Mouse (Mus musculus) left cerebral cortex, postnatal 4 days (tissue): ENCODE measurements around the gene Nxn. TPM values are rescaled to one million over a fixed set of nuclear protein-coding genes. Genes with fewer than 3 reads are reported as not detected.

Source experiments
- DNase-seq: peaks from one replicate; pipeline ENCODE4 v3.0.0-alpha.2; 2022
- intact Hi-C: fragments of 180-260 bp; cut with DNase I; formaldehyde crosslinking; loops from one replicate; pipeline ENCODE4 v1.15.1; 2025
- total RNA-seq, 2 experiments: library from RNA; stranded (reverse); gene quantifications; 2 replicates each; pipeline ENCODE4 v1.2.3; 2021

Nxn gene
- total RNA-seq, 2 experiments from 2014 or later, result 12.4 to 15.7 TPM

DNA sequence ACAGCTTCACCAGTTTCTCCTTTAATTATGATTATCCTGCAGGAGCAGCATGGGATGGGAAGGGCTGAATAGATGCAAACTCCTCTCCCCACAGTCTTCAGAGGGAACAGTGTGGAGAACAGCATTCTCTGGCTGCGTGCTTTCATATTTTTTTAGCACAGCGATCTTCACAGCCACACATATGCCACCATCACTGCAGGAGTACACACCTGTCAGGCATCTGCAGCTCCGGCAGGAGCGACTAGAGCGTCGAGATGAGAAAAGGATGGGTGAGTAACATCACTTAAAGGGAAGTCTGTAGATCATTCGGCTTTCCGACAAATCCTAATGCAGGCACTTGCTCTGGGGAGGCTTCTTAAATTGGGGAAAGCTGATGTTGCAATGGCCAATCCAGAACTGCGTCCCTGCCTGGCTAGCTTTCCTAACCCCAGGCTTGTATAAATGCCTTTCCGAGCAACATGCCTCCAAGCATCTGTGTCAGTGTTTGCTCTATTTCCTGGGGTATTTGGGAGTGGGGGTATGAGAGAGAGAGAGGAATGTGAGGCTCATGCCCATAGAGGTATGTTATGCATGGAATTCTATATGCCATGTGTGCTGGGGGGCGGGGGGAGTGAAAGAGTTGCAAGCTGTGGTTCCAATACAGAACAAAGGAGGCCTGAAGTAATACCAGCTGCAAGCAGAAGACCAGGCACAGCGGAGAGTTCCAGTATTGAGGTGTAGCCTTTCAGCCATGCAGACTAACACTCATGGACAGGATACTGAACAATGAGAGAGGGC is 87.5 kb downstream of the Nxn start:
- no peak for DNase-seq
- intact Hi-C loops, result no loop called here

DNA sequence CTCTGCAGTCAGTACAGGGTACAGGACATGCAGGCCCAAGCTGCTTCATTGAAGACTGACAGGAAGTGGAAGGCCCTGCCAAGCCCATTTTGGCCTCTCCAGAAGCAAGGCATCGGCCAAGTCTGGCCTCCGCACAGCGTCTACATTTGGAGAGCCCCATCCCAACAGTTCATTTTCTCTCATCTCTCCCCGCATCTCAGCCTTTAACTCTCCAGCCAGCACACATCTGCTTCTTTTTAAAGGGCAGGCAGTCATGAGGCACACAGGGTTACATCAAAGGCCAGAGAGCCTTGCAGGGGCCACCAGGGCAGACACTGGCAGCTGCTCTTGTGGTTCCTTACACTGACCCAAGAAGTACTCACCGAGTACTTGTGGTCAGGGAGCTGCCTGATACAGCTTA is 89.1 kb downstream of the Nxn start:
- no peak for DNase-seq
- intact Hi-C loops, result no loop called here

- no peak for DNase-seq
- intact Hi-C loops, result no loop called here
Observed at GRCm38 (mm10) chr11:76309072-76309471, 89.9 kb downstream of the Nxn start.

GRCm38 (mm10) chr11:76306769-76307168 is 92.2 kb downstream of the Nxn start:
- no peak for DNase-seq
- intact Hi-C loops, result no loop called here

GRCm38 (mm10) chr11:76305571-76305970 is 93.4 kb downstream of the Nxn start:
- DNase-seq, result no peak

DNA sequence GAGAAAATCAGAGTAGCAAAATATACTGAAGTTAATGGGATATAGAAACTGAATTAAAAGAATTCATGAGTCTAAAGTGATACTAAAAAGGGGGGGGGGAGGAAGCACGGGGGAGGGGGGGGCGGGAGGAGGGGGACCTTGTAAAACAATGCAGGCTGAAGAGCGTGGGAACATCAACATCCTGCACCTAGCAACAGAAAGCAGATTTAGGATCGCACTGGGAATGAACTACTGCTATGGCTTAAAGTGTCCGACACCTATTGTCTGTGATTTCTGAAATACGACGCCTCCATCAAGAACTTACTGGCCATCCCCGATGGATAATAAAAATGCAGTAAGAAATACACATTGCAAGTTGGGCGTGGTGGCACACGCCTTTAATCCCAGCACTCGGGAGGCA is 95.6 kb downstream of the Nxn start:
- intact Hi-C loops, result no loop called here
- DNase-seq, result no peak

More at GRCm38 (mm10) chr11:76305571-76305970, 93.4 kb downstream of the Nxn start:
- intact Hi-C loops, result no loop called here

DNA sequence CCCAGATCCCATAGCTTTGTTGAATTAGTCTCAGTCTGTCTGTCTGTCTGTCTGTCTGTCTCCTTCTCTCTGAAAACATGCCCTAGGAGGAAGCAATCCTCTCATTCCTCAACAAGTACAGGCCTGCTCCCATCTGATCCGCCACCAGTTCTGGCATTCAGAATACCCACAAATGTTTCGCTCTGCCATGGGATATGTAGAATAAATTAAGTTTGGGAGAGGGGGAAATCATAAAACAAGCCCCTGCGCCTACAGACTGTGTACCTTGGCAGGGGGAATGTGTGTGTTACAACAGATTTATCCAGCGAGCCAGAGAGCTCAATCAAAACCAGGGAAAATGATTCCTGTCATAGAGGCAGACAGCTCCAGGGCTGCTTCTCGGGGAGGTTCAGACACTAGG is 98.1 kb downstream of the Nxn start:
- DNase-seq, result no peak
- intact Hi-C loops, result no loop called here

DNA sequence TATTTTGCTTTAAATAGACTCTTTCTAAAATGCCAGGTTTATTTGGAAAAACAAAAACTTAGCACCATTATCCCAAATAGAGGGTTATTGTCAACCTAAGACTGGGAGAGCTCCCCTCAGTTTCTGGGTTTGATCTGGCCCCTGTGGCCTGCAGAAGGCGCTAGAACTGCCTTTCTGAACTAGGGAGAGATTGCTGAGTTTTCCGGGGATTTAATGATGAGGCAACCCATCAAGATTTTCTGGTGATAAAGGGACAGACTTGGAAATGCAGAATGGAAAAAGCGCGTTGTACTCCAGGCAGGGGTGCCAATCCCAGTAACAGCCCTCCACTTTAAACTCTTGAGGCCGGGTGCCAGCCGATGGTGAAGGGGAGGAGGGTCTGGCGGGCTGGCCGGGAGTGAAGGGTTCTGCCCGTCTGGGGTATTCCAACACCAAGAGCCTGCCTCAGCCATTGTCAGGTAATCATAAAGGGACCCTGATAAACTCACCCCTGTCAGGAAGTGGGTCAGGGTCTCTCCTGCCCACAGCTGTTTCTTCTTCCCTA is 100.4 kb downstream of the Nxn start:
- DNase-seq, result peak; percentile 42
- intact Hi-C loops, result no loop called here

GRCm38 (mm10) chr11:76297252-76297651 is 101.7 kb downstream of the Nxn start:
- DNase-seq, result no peak
- intact Hi-C loops, result no loop called here

GRCm38 (mm10) chr11:76294836-76295235 is 104.1 kb downstream of the Nxn start:
- peak; percentile 41 for DNase-seq
- intact Hi-C loops, result no loop called here

DNA sequence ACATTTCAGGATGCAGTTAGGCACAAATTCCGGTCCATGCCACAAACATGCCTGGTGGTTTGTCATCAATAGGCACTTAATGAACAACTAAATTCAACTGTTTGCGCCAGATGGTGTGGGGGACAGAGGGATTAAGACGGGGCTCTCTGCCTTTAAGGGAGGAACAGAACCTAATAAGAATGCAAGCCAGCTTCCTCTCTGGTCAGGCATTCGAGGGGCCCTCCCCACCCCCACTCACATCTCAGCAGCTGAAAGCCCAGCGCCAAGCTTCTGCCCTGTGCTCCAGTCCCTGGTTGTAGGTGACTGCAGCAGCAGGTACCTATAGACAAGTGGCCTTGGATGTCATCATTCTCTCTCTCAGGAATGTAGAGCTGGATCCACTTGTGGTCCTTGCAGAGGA is 104.9 kb downstream of the Nxn start:
- intact Hi-C loops, result no loop called here
- DNase-seq, result no peak

DNA sequence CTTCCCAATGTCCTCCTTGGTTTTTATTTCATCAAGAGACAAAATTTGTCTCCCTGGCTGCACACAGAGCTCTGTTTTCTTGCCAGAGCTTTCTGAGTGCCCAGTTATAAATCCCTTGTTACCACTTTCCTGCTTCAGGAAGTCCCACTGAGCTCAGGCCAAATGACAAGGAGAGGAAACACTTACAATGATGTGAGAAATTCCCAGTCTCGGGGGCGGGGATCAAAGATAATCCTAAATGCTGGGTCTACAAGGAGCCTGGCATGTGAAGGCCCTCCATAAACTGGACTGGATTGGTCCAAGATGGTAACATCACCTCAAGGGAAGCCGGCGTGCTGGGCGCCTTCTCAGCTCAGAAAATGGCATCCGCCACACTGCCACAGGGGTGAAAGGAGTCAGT is 106.1 kb downstream of the Nxn start:
- intact Hi-C loops, result no loop called here
- no peak for DNase-seq

DNA sequence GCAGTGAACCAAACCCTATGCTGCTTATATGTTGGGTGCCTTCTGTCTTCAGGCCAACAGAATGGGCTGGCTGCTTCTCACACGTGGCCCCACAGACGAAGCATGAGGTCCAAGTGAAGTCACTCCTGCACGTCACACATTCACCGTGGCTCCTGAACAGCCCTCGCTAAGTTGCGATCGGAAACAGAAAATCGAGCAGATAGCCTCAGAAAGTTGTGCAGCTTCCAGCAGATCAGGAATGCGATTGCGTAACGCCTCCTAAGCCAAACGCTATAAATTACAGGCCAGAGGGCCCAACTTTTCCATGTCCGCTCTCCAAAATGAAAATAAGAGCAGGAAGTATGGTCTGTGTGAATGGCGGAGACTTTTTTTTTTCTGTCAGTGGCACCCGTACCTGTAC is 106.5 kb downstream of the Nxn start:
- no peak for DNase-seq
- intact Hi-C loops, result no loop called here

GRCm38 (mm10) chr11:76291960-76292359 is 107.0 kb downstream of the Nxn start:
- no peak for DNase-seq
- intact Hi-C loops, result no loop called here

DNA sequence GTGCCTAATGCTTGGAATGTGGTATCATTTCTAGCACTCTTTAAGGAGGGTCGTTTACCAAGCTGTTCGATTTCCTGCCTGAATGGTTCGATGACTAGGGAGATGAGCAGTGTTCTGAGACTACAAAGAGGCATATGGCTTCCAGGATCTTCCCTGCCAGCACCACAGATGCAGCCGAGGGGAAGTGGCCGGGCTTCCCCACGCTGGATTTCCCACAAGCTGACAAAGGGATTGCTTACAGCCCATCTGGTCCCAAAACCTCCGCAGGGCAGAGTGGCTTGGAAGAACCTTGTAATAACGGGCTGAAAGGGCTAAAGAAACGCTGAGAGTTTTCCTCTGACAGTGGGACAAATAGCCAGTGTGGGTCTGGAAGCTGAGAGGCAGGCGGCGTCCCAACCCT is 108.6 kb downstream of the Nxn start:
- peak; percentile 91 for DNase-seq
- intact Hi-C loops, result no loop called here

DNA sequence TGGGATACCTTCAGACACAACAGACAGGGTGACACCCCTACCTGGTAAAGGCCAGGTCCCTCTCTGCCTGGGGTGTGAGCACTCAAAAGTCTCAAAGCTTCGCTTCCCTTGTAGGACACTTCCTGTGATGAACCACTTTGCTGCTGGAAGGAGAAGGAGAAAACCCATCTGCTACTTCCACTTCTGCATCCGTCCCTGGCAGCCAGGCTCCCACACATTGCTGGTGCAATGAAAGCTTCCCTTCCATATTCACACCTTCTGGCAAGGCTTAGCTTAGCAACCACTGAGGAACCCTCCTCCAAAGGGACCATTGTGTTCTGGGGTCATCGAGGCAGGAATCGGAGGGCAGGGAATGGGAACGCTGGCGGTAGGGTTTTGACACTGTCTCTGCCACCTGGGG is 110.3 kb downstream of the Nxn start:
- no peak for DNase-seq

DNA sequence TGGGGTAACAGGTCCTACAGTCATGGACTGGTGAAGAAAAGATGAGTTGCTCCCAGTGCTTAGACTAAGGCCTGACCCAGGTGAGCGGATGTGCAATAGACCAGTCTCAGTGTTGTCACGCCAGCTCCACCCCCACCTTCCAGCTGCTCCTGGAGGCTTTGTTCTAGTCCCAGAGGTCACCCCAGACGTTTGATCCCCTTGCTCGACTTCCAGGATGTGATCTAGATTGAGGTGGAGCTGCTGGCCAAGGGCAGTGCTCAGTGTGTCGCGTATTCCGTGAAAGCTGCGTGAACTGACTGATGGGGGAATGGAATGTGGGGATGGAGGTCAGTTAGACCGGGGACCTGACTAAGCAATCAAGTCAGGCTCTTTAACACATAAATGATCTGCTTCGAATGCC is 111.6 kb downstream of the Nxn start:
- intact Hi-C loops, result no loop called here
- DNase-seq, result no peak

More for the DNA sequence above, 110.3 kb downstream of the Nxn start:
- intact Hi-C loops, result no loop called here

DNA sequence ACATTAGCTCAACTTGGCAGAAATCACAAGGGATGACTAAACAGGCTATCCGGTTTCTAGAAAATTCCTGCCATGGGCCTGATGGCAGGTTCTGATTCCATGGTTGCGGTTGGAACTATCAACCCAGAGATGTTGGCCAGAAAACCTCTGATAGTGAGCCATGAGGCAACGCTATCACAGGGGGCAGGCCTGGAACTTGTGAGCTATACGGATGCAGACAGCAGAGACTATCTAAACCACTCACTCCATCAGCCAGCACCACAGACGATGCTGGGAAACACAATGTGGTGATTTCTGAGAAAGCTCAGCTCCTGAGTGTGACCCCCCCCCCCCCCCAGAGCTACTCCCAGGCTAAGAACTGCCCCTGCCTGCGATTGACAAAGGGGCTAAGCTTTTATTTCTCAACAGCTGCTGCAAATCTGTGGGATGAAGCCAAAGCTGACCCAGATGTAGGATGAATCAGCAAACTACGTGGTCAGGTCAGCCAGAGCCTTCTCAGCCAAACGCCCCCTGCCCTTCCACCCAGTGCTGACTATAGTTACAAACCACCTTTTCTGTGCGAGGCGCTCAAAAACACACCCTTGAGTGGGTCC is 112.3 kb downstream of the Nxn start:
- no peak for DNase-seq
- intact Hi-C loops, result no loop called here

DNA sequence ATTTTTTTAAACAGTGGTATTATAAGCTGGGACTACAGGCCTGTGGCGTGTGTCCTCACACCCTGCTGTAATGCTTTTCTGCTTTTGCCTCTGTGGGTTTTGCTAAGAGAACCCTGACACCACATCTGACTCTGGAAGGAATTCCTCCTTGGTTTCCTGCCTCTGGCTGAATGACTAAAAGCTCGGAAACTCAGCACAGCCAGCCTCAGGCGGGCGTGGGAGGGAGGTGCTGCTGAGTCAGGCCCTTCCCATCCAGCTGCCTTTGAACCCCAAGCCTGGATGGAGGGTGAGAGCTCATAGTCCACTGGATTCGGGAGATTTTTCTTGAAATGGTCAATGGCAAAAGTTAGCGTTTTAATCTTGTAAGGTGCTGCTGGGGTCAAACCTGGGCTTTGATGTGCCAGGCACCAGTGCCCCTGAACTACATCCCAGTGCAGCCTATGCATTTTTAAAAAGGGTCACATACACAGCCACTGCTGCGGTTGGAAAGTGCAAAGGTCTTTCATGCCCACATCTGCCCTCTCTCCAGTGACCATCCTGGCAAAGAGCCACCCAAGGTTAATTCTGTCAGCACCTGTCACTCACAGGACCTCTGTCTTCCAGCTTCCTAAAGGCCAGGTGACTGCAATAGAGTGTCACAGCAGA is 113.4 kb downstream of the Nxn start:
- intact Hi-C loops, result no loop called here
- DNase-seq, result no peak

GRCm38 (mm10) chr11:76283841-76284240 is 115.1 kb downstream of the Nxn start:
- intact Hi-C loops, result no loop called here
- no peak for DNase-seq

- no peak for DNase-seq
- intact Hi-C loops, result no loop called here
Observed at GRCm38 (mm10) chr11:76279971-76280370, 119.0 kb downstream of the Nxn start.
